Mouse (Mus musculus) heart, embryonic 16.5 days (tissue): ENCODE data around the gene Gm49711. TPM values are rescaled to one million over a fixed set of nuclear protein-coding genes. Genes with fewer than 3 reads are reported as not detected.

ENCODE experiments used
- ATAC-seq: fragments of 200-750 bp; cut with Nextera tagmentation; replicated peaks from 2 replicates; pipeline ENCODE4 v1.8.0; 2017; ENCODE audit warnings: moderate number of reproducible peaks; ENCODE audit not compliant: insufficient read depth, low FRiP score; ENCODE audit errors: extremely low read depth
- H3K27ac ChIP-seq: fragments of 300-500 bp; sonication (generic); 2 replicates; pipeline ENCODE4 v1.5.1; 2014; ENCODE audit warnings: mild to moderate bottlenecking, low read length, control low read depth, moderate library complexity
- H3K27me3 ChIP-seq: fragments of 300-500 bp; sonication (generic); 2 replicates; pipeline ENCODE4 v1.6.1; 2014; ENCODE audit warnings: low read length, mixed read lengths; ENCODE audit not compliant: control insufficient read depth, insufficient read depth
- H3K36me3 ChIP-seq: fragments of 300-500 bp; sonication (generic); 2 replicates; pipeline ENCODE4 v1.6.1; 2014; ENCODE audit not compliant: control insufficient read depth, insufficient read depth
- H3K4me1 ChIP-seq: fragments of 300-500 bp; sonication (generic); 2 replicates; pipeline ENCODE4 v1.6.1; 2014; ENCODE audit warnings: low read length, mixed read lengths; ENCODE audit not compliant: control insufficient read depth, insufficient read depth
- H3K4me2 ChIP-seq: fragments of 300-500 bp; sonication (generic); 2 replicates; pipeline ENCODE4 v1.6.1; 2014; ENCODE audit warnings: low read depth, mild to moderate bottlenecking, control low read depth, low read length
- H3K4me3 ChIP-seq: fragments of 300-500 bp; sonication (generic); 2 replicates; pipeline ENCODE4 v1.5.1; 2014; ENCODE audit warnings: mild to moderate bottlenecking, control low read depth, low read length
- H3K9ac ChIP-seq: fragments of 300-500 bp; sonication (generic); 2 replicates; pipeline ENCODE4 v1.6.1; 2014; ENCODE audit warnings: low read length, control low read depth
- H3K9me3 ChIP-seq: fragments of 300-500 bp; sonication (generic); replicated peaks from 2 replicates; pipeline ENCODE4 v1.6.1; 2016; ENCODE audit warnings: low read length; ENCODE audit not compliant: control insufficient read depth
- WGBS: fragments of 180-500 bp; shearing (Covaris S2); extraction: QIAGEN DNeasy Blood & Tissue Kit; methylation state at CpG from one replicate; pipeline ENCODE4 v1.1.7; 2014; 5-methylcytosine and 5-hydroxymethylcytosine counted together
- polyA plus RNA-seq: library from polyadenylated mRNA; unstranded; fragments of >200 nt; fragmentation: Nextera tagmentation; extraction: Ambion mirVana; gene quantifications from 2 replicates; pipeline ENCODE4 v1.2.1, GENCODE M21; 2015

The Gm49711 gene
- not detected in 2 replicates for polyA plus RNA-seq

- peak within 1 kb of the TSS; percentile 93 for H3K9ac ChIP-seq
- H3K4me1 ChIP-seq = peaks cover 16% of the 10 kb centered on the region
- H3K9me3 ChIP-seq = peaks cover 8% of the 10 kb centered on the region
- H3K27me3 ChIP-seq = no peaks in the 10 kb centered on the region
- peak within 1 kb of the TSS; percentile 93 for H3K4me2 ChIP-seq
- H3K4me3 ChIP-seq = peak within 1 kb of the TSS; percentile 97
- peaks cover 9% of the 10 kb centered on the region for H3K36me3 ChIP-seq
- ATAC-seq = peak; percentile 95
- under 1% methylated on average over 90 of the region's 99 CpGs for WGBS
- H3K27ac ChIP-seq = peak within 1 kb of the TSS; percentile 89
These were observed at the start of gene Gm49711, which contains the start of the genes Mrps6 and Slc5a3 for GRCm38 (mm10) chr16:92057852-92058643. TSS of gene Gm49711 (plus strand) at chr16:92058316. TSS of gene Mrps6 (plus strand) at chr16:92058270. TSS of gene Slc5a3 (plus strand) at chr16:92058322.

GRCm38 (mm10) chr16:92009586-92009985, 48.5 kb upstream of the Gm49711 start:
- Histone ChIP-seq H3K4me2 (no peak overlapping the region), H3K4me1 (no peaks in the 10 kb centered on the region), H3K9me3 (peaks cover 6% of the 10 kb centered on the region; the same call in 1 of the 2 replicates), H3K9ac (no peak overlapping the region), H3K27me3 (no peaks in the 10 kb centered on the region), H3K36me3 (no peaks in the 10 kb centered on the region), H3K27ac (no peak overlapping the region), H3K4me3 (no peak overlapping the region)
- WGBS = 85% methylated on average over 2 of the region's 2 CpGs
- ATAC-seq = no peak

- Histone ChIP-seq H3K36me3 (no peaks in the 10 kb centered on the region), H3K9me3 (0 out of 2 replicates have a peak, but pooled peaks cover 2% of the 10 kb centered on the region), H3K27ac (no peak overlapping the region), H3K9ac (no peak overlapping the region), H3K4me3 (no peak overlapping the region), H3K4me2 (no peak overlapping the region), H3K4me1 (peaks cover 4% of the 10 kb centered on the region; the same call in 1 of the 2 replicates), H3K27me3 (no peaks in the 10 kb centered on the region)
- 76% methylated on average over 8 of the region's 8 CpGs for WGBS
- ATAC-seq = no peak
These were observed 41.3 kb upstream of the Gm49711 start for GRCm38 (mm10) chr16:92016792-92017191.

- 0 out of 2 replicates have a peak, but pooled peaks have one; percentile 43 for ATAC-seq
These were observed 38.7 kb upstream of the Gm49711 start for GRCm38 (mm10) chr16:92019141-92020118.

GRCm38 (mm10) chr16:92021656-92022400, 36.3 kb upstream of the Gm49711 start:
- Histone ChIP-seq H3K4me1 (peaks cover 10% of the 10 kb centered on the region; the same call in 1 of the 2 replicates), H3K4me3 (no peak overlapping the region), H3K27ac (no peak overlapping the region), H3K36me3 (no peaks in the 10 kb centered on the region), H3K4me2 (no peak overlapping the region), H3K9ac (no peak overlapping the region), H3K9me3 (0 out of 2 replicates have a peak, but pooled peaks cover 2% of the 10 kb centered on the region), H3K27me3 (no peaks in the 10 kb centered on the region)
- 75% methylated on average over 11 of the region's 12 CpGs for WGBS
- no peak for ATAC-seq

More at GRCm38 (mm10) chr16:92019141-92020118, 38.7 kb upstream of the Gm49711 start:
- Histone ChIP-seq H3K9ac (peak overlapping the region; percentile 71), H3K4me3 (peak overlapping the region; percentile 54), H3K36me3 (no peaks in the 10 kb centered on the region), H3K27ac (peak overlapping the region; percentile 77), H3K27me3 (no peaks in the 10 kb centered on the region), H3K9me3 (0 out of 2 replicates have a peak, but pooled peaks cover 2% of the 10 kb centered on the region), H3K4me1 (peaks cover 10% of the 10 kb centered on the region; the same call in 1 of the 2 replicates), H3K4me2 (peak overlapping the region; percentile 79)
- WGBS = 6% methylated on average over 26 of the region's 26 CpGs

GRCm38 (mm10) chr16:92022494-92023283, 35.4 kb upstream of the Gm49711 start:
- ATAC-seq = 0 out of 2 replicates have a peak, but pooled peaks have one; percentile 38
- Histone ChIP-seq H3K4me2 (peak overlapping the region; percentile 14), H3K36me3 (no peaks in the 10 kb centered on the region), H3K27ac (no peak overlapping the region), H3K9ac (no peak overlapping the region), H3K27me3 (no peaks in the 10 kb centered on the region), H3K4me3 (no peak overlapping the region), H3K4me1 (peaks cover 10% of the 10 kb centered on the region; the same call in 1 of the 2 replicates), H3K9me3 (0 out of 2 replicates have a peak, but pooled peaks cover 2% of the 10 kb centered on the region)
- WGBS = 39% methylated on average over 20 of the region's 20 CpGs

GRCm38 (mm10) chr16:92033286-92033685, 24.8 kb upstream of the Gm49711 start:
- WGBS = 84% methylated on average over 3 of the region's 3 CpGs
- no peaks in the 10 kb centered on the region for H3K9me3 ChIP-seq
- no peaks in the 10 kb centered on the region for H3K4me1 ChIP-seq
- H3K4me2 ChIP-seq = no peak overlapping the region
- no peak for ATAC-seq
- no peak overlapping the region for H3K9ac ChIP-seq
- no peaks in the 10 kb centered on the region for H3K27me3 ChIP-seq
- no peak overlapping the region for H3K27ac ChIP-seq
- no peak overlapping the region for H3K4me3 ChIP-seq
- no peaks in the 10 kb centered on the region for H3K36me3 ChIP-seq
